ENCODE assay signal across 8 mouse cellular contexts in genomic region chr1:156559641-156560020, GRCm38 (mm10). TPM values are rescaled to one million over a fixed set of nuclear protein-coding genes. Genes with fewer than 3 reads are reported as not detected.
DNase-seq lines count a peak whose midpoint lies in the region; ATAC-seq lines count a peak whose summit lies in the region.

No protein-coding gene starts in this region.

- H3K36me3 ChIP-seq in heart, embryonic 14.5 days (ENCODE audit: control insufficient read depth, insufficient read depth, low read length): no peaks in the 10 kb centered on the region
- no peaks in the 10 kb centered on the region for H3K36me3 ChIP-seq in embryonic facial prominence, embryonic 12.5 days
- H3K36me3 ChIP-seq in limb, embryonic 11.5 days (ENCODE audit: control insufficient read depth, insufficient read depth, low read length): no peaks in the 10 kb centered on the region; the same call in 1 of the 2 replicates
- H3K36me3 ChIP-seq in neural tube, embryonic 14.5 days (ENCODE audit: control insufficient read depth, insufficient read depth, low read length): no peaks in the 10 kb centered on the region

- 17% methylated on average over 8 of the region's 8 CpGs for WGBS in heart, embryonic 14.5 days
- WGBS in embryonic facial prominence, embryonic 12.5 days: 15% methylated on average over 8 of the region's 8 CpGs
- 19% methylated on average over 8 of the region's 8 CpGs for WGBS in limb, embryonic 11.5 days
- WGBS in neural tube, embryonic 14.5 days: 15% methylated on average over 8 of the region's 8 CpGs

- peak overlapping the region; percentile 53 to 91; a peak in 2 of 4 replicates for H3K27ac ChIP-seq in heart, embryonic 14.5 days (replicated peaks in 1 of 2; ENCODE audit: control insufficient read depth in 1 of 2, insufficient read depth in 1 of 2, low read depth in 2 of 2, low read length in 2 of 2)
- no peak overlapping the region; the same call in 1 of the 2 replicates for H3K27ac ChIP-seq in embryonic facial prominence, embryonic 12.5 days
- H3K27ac ChIP-seq in limb, embryonic 11.5 days (replicated peaks; ENCODE audit: low read depth, low read length): no peak overlapping the region
- H3K27ac ChIP-seq in neural tube, embryonic 14.5 days (ENCODE audit: low read depth, low read length): peak overlapping the region; percentile 97

- intact Hi-C loops in heart, postnatal 25 days (cut with DNase I): loop anchor here (5.0 kb wide), 2 partner anchors 53 to 113 kb away; partner anchors contain the start of gene Tor3a

- H3K27me3 ChIP-seq in heart, embryonic 14.5 days (ENCODE audit: control insufficient read depth, insufficient read depth, low read length): no peaks in the 10 kb centered on the region
- H3K27me3 ChIP-seq in embryonic facial prominence, embryonic 12.5 days: no peaks in the 10 kb centered on the region
- no peaks in the 10 kb centered on the region for H3K27me3 ChIP-seq in limb, embryonic 11.5 days (ENCODE audit: control insufficient read depth, insufficient read depth, low read length)
- H3K27me3 ChIP-seq in neural tube, embryonic 14.5 days (ENCODE audit: control insufficient read depth, insufficient read depth, low read length): no peaks in the 10 kb centered on the region

- H3K4me2 ChIP-seq in heart, embryonic 14.5 days (ENCODE audit: low read length): peak overlapping the region; percentile 85
- peak overlapping the region; percentile 68 for H3K4me2 ChIP-seq in embryonic facial prominence, embryonic 12.5 days (replicated peaks)
- peak overlapping the region; percentile 64 for H3K4me2 ChIP-seq in limb, embryonic 11.5 days (ENCODE audit: low read depth, severe bottlenecking)
- peak overlapping the region; percentile 53 for H3K4me2 ChIP-seq in neural tube, embryonic 14.5 days (ENCODE audit: low read depth, low read length)

- peak overlapping the region; percentile 85 to 99 for H3K4me3 ChIP-seq in heart, embryonic 14.5 days (ENCODE audit: control insufficient read depth in 1 of 2, insufficient read depth in 1 of 2, low read depth in 1 of 2, low read length in 2 of 2)
- H3K4me3 ChIP-seq in embryonic facial prominence, embryonic 12.5 days: peak overlapping the region; percentile 96
- peak overlapping the region; percentile 87 for H3K4me3 ChIP-seq in limb, embryonic 11.5 days (ENCODE audit: low read depth, low read length)
- peak overlapping the region; percentile 88 for H3K4me3 ChIP-seq in neural tube, embryonic 14.5 days (ENCODE audit: low read depth, low read length)

- no peak for ATAC-seq in heart, embryonic 14.5 days (ENCODE audit: insufficient number of reproducible peaks, insufficient read depth, low FRiP score, low read depth)
- no peak for ATAC-seq in embryonic facial prominence, embryonic 12.5 days (ENCODE audit: insufficient number of reproducible peaks, insufficient read depth, low FRiP score, low TSS enrichment)
- no peak for ATAC-seq in limb, embryonic 11.5 days (ENCODE audit: insufficient number of reproducible peaks, low FRiP score, low TSS enrichment, low read depth)
- ATAC-seq in neural tube, embryonic 14.5 days (ENCODE audit: low read depth): 0 out of 2 replicates have a peak, but pooled peaks have one; percentile 32

- no peaks in the 10 kb centered on the region for H3K9me3 ChIP-seq in heart, embryonic 14.5 days (ENCODE audit: control insufficient read depth, low read length)
- H3K9me3 ChIP-seq in embryonic facial prominence, embryonic 12.5 days: no peaks in the 10 kb centered on the region
- H3K9me3 ChIP-seq in limb, embryonic 11.5 days (ENCODE audit: control insufficient read depth, low read length): no peaks in the 10 kb centered on the region
- H3K9me3 ChIP-seq in neural tube, embryonic 14.5 days (ENCODE audit: control insufficient read depth, low read length): no peaks in the 10 kb centered on the region

- peak overlapping the region; percentile 99 for H3K9ac ChIP-seq in heart, embryonic 14.5 days (ENCODE audit: low read length)
- H3K9ac ChIP-seq in embryonic facial prominence, embryonic 12.5 days: peak overlapping the region; percentile 97
- H3K9ac ChIP-seq in limb, embryonic 11.5 days (ENCODE audit: low read length): peak overlapping the region; percentile 99
- peak overlapping the region; percentile 97 for H3K9ac ChIP-seq in neural tube, embryonic 14.5 days (replicated peaks; ENCODE audit: low read depth, low read length)

- no peaks in the 10 kb centered on the region for H3K4me1 ChIP-seq in heart, embryonic 14.5 days (ENCODE audit: control insufficient read depth in 2 of 2, insufficient read depth in 2 of 2, low read length in 2 of 2)
- peaks cover 18% of the 10 kb centered on the region for H3K4me1 ChIP-seq in embryonic facial prominence, embryonic 12.5 days
- H3K4me1 ChIP-seq in limb, embryonic 11.5 days (ENCODE audit: control insufficient read depth, insufficient read depth, low read length): 0 out of 2 replicates have a peak, but pooled peaks cover 2% of the 10 kb centered on the region
- H3K4me1 ChIP-seq in neural tube, embryonic 14.5 days (ENCODE audit: control insufficient read depth, insufficient read depth, low read length): peaks cover 4% of the 10 kb centered on the region; the same call in 1 of the 2 replicates

- no peak for DNase-seq in heart, postnatal 25 days (ENCODE audit: low spot score)
- DNase-seq in 416B (ENCODE audit: low read depth): peak; percentile 30
- no peak for DNase-seq in limb, embryonic 11.5 days (ENCODE audit: low spot score)
- no peak for DNase-seq in frontal cortex, postnatal 10 days (ENCODE audit: low spot score in 2 of 2)
- DNase-seq in layer of hippocampus, postnatal 36 days: no peak

RNA-seq across cellular contexts. Expression of gene Abl2, which starts 1.0 kb away (rescaled TPM):
- 3.7 and 4.2 TPM in 2 replicates for polyA plus RNA-seq in heart, embryonic 14.5 days (2014; fragmentation: Nextera tagmentation; extraction: Ambion mirVana)
- 10 to 100 TPM; 19.7 to 23.5 TPM for total RNA-seq in heart, postnatal 25 days (2021)
- polyA plus RNA-seq in embryonic facial prominence, embryonic 12.5 days (2016; fragmentation: Nextera tagmentation; extraction: Ambion mirVana): 5.3 and 6.1 TPM in 2 replicates
- 5.9 and 6.3 TPM in 2 replicates for polyA plus RNA-seq in limb, embryonic 11.5 days (2014; fragmentation: Nextera tagmentation; extraction: Ambion mirVana)
- 9.8 and 10.1 TPM in 2 replicates for polyA plus RNA-seq in neural tube, embryonic 14.5 days (2014; fragmentation: Nextera tagmentation; extraction: Ambion mirVana)
- 10 to 100 TPM; 89.1 to 89.3 TPM for total RNA-seq in layer of hippocampus, postnatal 36 days (2021)

RNA-seq across cellular contexts. Expression of gene Gm10031, which starts 35.8 kb away (rescaled TPM):
- 0.74 and 0.82 TPM in 2 replicates for polyA plus RNA-seq in heart, embryonic 14.5 days (2014; fragmentation: Nextera tagmentation; extraction: Ambion mirVana)
- 10 to 100 TPM; 47.4 to 53.4 TPM for total RNA-seq in heart, postnatal 25 days (2021)
- polyA plus RNA-seq in embryonic facial prominence, embryonic 12.5 days (2016; fragmentation: Nextera tagmentation; extraction: Ambion mirVana): 0.27 and 0.38 TPM in 2 replicates
- 0.50 and 0.57 TPM in 2 replicates for polyA plus RNA-seq in limb, embryonic 11.5 days (2014; fragmentation: Nextera tagmentation; extraction: Ambion mirVana)
- 0.90 and 0.97 TPM in 2 replicates for polyA plus RNA-seq in neural tube, embryonic 14.5 days (2014; fragmentation: Nextera tagmentation; extraction: Ambion mirVana)
- 10 to 100 TPM; 41.8 to 45.7 TPM for total RNA-seq in layer of hippocampus, postnatal 36 days (2021)

Comparison
In these comparisons a context has a peak if more than half of its experiments do, and no peak if none do; other contexts are left out.
1. H3K27ac ChIP-seq: peak in heart, embryonic 14.5 days (2 of 2) and neural tube, embryonic 14.5 days (single experiment); none in embryonic facial prominence, embryonic 12.5 days (single experiment) and limb, embryonic 11.5 days (single experiment).
2. Peak in every context shown above with its lines, with median percentiles within 50 percentile points of each other: H3K4me2 ChIP-seq, H3K4me3 ChIP-seq and H3K9ac ChIP-seq.